Mouse (Mus musculus) neutrophil, adult 65 days (primary cell): ENCODE results near the gene Six4. TPM values are rescaled to one million over a fixed set of nuclear protein-coding genes. Genes with fewer than 3 reads are reported as not detected.

Source experiments
- total RNA-seq: library from RNA; stranded (reverse); gene quantifications from 2 replicates; pipeline ENCODE4 v1.2.4, GENCODE M21; 2023

Gene Six4
- total RNA-seq: 0.09 TPM in 1 of 2 replicates, not detected in the other

DNA sequence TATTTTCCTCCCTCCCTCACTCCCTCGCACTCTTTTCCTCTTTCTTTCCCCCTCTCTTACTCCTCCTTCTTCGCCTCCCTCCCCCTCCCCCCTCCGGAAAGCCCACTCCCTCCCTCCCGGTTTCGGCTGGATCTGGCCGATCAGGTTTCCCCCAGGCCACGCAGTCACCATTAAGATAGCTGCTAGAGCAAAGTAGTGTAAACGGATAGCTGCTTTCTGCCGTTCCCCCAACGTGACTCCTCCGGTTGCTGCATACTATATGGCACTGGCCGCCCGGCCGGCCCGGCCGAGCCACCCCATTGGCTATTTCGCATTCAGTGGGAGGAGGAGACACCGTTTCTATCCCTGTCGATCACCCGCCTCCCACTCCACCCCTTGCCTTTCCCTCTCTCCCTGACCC is at the start of gene Six4:
TSS of gene Six4 (minus strand) at position 261 of the 400 bp plus-strand sequence.

DNA sequence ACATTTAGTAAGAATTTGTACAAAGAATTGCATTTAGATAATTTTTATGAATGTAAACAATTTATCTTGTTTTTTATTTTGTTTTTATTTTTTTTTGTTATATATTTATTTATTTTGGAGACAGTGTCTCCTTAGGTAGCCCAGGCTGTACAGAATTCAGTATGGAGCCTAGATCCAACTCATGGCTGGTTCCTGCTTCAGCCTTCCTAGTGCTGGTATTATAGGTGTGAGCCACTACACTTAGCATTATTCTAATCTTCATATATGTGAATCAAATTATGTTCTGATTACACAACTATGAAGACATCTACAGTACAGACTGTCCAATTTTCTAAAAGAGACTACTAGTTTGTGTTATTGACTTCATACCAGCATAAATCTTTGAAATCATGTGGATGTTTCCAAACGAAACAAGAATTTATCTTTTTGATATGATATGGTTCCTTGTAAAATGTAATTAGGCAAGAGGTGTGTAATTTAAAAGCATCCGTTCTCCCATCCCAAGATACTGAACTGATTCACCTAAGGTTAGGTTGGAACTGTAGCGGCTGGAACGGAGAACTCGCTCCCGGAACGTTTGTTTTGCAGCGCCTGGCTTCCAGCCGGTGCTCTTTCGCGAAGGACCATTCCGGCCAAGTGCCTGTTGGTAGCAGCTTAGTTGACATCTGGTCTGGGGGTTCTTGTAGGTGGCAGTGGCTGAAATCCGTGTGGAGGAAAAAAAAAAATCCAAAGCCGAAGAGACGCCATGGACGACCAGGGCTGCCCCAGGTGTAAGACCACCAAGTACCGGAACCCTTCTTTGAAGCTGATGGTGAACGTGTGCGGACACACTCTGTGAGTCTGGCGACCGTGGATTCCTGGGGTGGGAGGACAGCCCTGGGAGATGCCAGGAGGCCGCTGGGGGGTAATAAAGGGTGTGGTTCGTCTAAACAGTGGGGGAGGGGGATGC is 10.1 kb upstream of the Six4 start, which contains the start of gene Mnat1:
TSS of gene Mnat1 (plus strand) at position 625 of the 949 bp plus-strand sequence.

DNA sequence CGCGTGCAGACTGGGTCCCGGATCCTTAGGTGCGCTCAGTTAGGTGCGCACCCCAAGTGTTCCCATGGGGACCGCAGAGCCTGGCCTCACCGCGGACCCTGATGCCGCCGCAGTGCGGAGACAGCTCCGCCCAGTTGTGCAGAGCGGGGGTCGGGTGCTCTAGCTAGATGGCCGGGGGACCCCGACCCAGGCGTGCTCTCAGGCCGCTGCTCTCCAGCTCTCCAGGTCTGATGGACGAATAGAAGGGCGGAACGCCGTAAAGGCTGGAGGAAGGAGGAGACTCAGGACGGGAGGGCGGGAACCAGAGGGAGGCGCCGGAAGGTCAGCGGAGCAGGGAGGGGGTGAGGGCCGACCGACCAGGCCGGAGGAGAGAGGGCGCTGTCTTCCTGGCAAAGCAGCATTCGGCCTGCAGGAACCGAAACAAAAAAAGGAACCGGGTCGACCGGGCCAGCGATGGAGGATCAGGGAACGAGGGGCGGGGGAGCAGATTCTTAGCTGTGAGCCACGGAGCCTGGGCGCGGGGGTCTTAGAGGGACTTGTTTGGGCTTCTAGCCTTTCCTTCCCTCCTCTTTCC is 59.5 kb downstream of the Six4 start, which contains the start of gene Six1:
TSS of gene Six1 (minus strand) at position 220 of the 574 bp plus-strand sequence.

Other genes starting within 250 kb of the Six4 start
- gene Six6, start 173.6 kb downstream of the Six4 start, total RNA-seq: not detected in 2 replicates
- not detected in 2 replicates for gene 4930447C04Rik, start 172.7 kb downstream of the Six4 start, total RNA-seq
- not detected in 2 replicates for gene Six1, start 59.6 kb downstream of the Six4 start, total RNA-seq
- 5.6 and 7.4 TPM in 2 replicates for gene Mnat1, start 10.3 kb upstream of the Six4 start, total RNA-seq
- 4.8 and 7.2 TPM in 2 replicates for gene Trmt5, start 173.3 kb upstream of the Six4 start, total RNA-seq
- gene Slc38a6, start 173.3 kb upstream of the Six4 start, total RNA-seq: 8.4 and 19.3 TPM in 2 replicates